Mouse (Mus musculus) erythroid progenitor cell, adult 5-6 weeks (primary cell): ENCODE measurements around the gene Aplp2. TPM values are rescaled to one million over a fixed set of nuclear protein-coding genes. Genes with fewer than 3 reads are reported as not detected.

ENCODE experiments used
- ATAC-seq: replicated peaks from 2 replicates; pipeline ENCODE4 v1.8.0; 2016; ENCODE audit warnings: moderate number of reproducible peaks, mild to moderate bottlenecking, moderate TSS enrichment, inconsistent platforms; ENCODE audit not compliant: poor library complexity, low FRiP score, severe bottlenecking
- total RNA-seq, 2 experiments: library from RNA; stranded (forward) in 1 of 2; stranded (reverse) in 1 of 2; fragments of 150-400 nt in 1 of 2; fragments of 186-747, 209-891 nt in 1 of 2; gene quantifications; 2 replicates each; pipeline versions ENCODE4 v1.2.3 to v1.2.4; 2015 to 2017; ENCODE audit warnings: low replicate concordance in 2 of 2

Gene Aplp2
- 268 and 297 TPM in 2 replicates for total RNA-seq (2015; ENCODE audit: low replicate concordance)
- total RNA-seq (2017; ENCODE audit: low replicate concordance): 307 and 428 TPM in 2 replicates

- peak; percentile 98 for ATAC-seq
These were observed at the start of gene Aplp2 for GRCm38 (mm10) chr9:31211690-31212499. Aplp2 (minus strand) TSS chr9:31211815.

DNA sequence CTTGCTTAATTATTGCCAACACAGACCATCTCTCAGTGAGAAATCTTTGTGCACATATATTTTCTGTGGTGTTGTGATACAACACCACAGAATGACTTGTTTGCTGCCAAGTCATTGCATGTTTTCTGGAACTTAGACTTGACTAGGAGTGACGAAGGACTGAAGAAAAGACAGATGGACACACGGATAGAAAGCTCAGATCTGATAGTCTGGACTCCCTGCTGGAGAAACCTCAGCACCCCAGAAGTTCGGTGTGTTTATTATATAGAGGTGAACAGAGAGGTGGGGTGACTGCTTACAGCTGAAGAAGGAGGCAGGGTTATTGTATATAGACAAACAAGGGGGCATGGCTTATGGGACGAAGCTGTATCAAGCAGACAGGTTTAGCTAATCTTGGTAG is 48.6 kb upstream of the Aplp2 start:
- ATAC-seq: no peak

GRCm38 (mm10) chr9:31258237-31258636 is 46.6 kb upstream of the Aplp2 start:
- no peak for ATAC-seq

DNA sequence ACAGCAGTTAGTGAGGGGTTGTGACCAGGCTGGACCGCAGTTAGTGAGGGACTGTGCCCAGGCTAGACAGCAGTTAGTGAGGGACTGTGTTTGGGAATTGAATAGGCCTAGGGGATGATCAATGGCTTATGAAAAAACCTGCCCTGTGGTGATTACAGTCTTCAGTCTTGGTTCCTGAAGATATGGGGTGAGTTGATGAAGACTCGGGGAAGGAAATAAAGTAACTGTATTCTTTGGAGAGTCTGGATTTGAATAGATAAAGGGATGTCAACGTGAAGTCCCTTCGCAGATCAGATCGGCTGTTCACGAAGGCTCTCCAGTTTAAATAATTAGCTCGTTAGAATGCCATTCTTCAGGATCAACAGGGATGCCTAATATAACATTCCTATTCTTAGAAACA is 44.3 kb upstream of the Aplp2 start:
- ATAC-seq: 0 out of 2 replicates have a peak, but pooled peaks have one; percentile 22

GRCm38 (mm10) chr9:31254697-31255004 is 43.0 kb upstream of the Aplp2 start:
- ATAC-seq: peak; percentile 86

DNA sequence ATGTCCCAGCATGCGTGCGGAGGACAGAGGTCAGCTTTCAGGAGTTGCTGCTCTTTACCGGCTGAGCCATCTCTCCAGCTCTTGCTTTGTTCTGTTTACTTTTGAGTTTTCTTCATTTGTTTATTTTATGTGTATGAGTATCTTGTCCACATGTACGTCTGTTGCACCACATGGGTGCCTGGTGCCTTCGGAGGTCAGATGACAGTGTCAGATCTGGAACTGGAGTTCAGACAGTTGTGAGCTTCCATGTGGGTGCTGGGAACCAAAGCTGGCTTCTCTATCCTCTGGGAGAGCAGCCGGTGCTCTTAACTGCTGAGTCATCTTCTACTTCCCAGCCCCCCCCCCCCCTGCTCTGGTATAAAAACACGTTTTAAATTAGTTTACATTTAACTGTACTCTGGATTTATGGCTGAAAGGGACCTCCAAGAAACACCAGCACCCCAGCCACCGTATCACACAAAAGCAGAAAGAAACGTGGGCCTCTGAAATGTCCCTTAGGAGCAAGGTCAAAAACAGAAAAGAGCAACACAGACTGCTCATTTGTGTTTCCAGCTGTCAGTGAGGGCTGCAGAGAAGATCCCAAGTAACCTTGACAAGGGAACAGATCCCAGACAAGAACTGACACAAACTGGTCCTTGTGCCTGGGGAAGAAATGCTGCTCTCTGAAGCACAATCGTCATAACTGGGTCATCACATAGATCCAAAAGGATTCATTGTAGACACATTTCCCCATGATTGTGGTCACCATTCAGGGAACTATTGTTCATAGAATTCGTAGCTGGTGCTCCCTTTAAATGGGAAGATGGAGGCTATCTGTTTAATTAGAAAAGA is 42.5 kb upstream of the Aplp2 start:
- ATAC-seq: peak; percentile 22

DNA sequence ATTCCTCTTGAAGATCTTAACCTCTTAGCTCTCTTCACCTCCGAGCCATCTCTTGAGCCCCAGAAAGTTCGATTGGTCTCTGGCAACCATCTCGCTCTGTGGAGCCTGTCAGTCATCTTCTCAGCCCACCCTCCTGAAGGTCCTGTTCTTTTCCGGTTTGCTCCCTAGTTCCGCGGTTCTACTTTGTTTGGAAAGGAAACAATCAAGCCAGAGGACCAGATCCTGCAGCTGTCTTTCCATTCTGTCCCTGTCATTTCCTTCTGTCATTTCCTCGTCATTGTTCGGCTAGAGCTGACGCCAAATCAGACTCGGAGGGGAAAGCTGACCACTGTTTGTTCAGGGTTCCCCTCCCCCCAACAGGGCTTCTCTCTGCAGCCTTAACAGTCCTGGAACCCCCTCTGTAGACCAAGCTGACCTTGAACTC is 41.7 kb upstream of the Aplp2 start:
- ATAC-seq: 0 out of 2 replicates have a peak, but pooled peaks have one; percentile 5

DNA sequence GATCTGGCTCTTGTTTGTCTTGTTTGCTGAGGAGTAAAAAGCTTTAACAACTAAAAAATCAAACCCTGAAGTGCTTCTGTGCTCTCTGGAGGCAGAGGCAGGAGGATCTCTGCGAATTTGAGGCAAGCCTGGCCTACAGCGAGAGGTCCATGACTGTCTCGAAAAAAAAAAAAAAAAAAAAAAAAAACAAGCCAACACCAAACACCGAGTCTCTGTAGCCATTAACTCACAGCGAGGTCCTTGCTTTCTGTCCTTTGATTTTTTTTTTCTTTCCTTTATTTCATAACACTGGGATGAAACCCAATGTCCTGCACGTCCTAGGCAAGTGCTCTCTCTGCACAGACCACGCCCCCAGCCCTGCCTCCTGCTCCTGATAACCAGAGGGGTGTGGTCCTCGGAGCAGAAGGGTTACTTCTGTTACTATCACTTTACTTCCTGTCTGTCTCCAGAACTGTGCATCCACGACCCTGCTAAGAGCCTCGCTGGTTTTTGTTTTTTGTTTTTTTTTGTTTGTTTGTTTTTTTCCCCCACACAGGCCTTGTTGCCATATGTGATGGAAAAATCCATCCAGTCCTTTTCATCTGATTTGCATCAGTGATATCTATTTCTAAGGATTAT is 40.7 kb upstream of the Aplp2 start:
- peak; percentile 87 for ATAC-seq

GRCm38 (mm10) chr9:31247447-31248220 is 36.0 kb upstream of the Aplp2 start:
- no peak for ATAC-seq

- ATAC-seq: no peak
These were observed 34.8 kb upstream of the Aplp2 start for GRCm38 (mm10) chr9:31246421-31246820.

GRCm38 (mm10) chr9:31245006-31245405 is 33.4 kb upstream of the Aplp2 start:
- ATAC-seq: no peak

- no peak for ATAC-seq
These were observed 32.3 kb upstream of the Aplp2 start for GRCm38 (mm10) chr9:31243939-31244333.

- ATAC-seq: peak; percentile 62
These were observed 31.8 kb upstream of the Aplp2 start for GRCm38 (mm10) chr9:31243306-31243938.

GRCm38 (mm10) chr9:31241208-31241699 is 29.6 kb upstream of the Aplp2 start:
- ATAC-seq: no peak

DNA sequence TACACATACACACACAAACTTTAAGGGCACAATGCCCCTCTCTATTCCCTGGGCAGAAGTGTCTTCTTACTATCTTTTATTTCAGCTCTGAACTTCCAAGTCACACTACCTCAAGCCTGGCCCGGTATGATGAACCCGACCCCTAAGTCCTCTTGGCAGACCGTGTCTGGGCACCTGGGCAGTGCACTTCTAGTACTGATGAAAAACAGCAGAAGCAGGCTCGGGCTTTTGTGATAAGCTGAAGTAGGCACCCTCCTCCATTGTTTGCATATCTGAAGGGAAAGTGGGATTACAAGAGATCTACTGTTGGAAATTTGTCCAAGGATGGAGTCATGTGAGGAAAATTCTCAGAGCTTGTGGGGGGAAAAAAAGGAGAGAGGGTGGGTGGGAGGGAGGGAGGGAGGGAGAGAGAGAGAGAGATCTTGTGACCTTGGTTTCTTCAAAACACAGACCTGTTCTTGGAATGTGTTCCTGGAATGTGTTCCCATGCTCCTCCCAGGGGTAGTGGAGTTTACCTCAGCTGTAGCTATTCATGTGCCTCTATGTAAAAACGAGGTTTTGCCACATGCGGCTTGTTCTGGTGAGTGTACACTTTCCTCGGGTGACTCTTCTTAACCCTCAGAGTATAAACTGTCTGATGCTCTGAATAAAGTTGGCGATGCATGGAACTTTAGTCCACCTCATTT is 29.1 kb upstream of the Aplp2 start:
- no peak for ATAC-seq

GRCm38 (mm10) chr9:31239551-31239950 is 27.9 kb upstream of the Aplp2 start:
- ATAC-seq: no peak

DNA sequence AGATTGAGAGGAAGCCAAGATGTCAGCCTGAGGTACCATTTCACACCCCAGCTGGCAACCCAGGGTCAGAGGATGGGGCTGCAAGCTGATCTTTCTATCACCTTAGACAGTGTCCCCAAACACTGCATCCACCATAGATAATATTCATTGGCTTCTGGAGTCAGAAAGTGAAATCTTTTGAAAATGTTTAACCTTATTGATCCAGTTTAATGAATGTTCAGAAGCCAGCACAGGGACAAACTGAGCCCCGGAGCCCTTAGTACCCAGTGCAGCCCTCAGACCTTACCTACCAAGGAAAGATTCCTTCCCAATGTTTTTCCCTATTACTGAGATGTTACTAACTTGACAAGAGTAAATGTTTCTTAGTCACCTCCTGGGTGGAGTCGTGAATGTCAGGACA is 26.9 kb upstream of the Aplp2 start:
- ATAC-seq: no peak

GRCm38 (mm10) chr9:31236079-31236478 is 24.5 kb upstream of the Aplp2 start:
- ATAC-seq: no peak

DNA sequence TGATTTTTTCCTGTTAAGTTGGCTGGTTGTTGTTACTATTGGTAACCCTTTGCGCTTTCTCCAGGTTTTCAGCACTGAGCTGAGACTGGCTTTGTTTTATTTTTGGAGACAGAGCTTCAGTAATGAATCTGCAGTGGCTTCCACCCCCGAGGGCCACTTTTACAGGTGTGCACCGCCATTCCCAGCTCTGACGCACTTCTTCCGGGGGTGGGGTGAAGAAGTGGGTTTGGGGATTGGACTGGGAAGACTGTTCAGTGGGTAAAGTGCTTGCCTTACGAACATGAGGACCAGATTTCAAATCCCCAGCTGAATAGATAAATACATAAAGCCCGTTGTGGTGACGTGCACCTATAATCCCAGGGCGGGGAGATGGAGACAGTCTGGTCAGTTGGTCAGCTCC is 23.9 kb upstream of the Aplp2 start:
- ATAC-seq: no peak
